Mouse (Mus musculus) bone marrow macrophage, adult 2 months (primary cell): ENCODE measurements around the gene Ipo4. TPM values are rescaled to one million over a fixed set of nuclear protein-coding genes. Genes with fewer than 3 reads are reported as not detected.
A peak's percentile ranks its signal among the peaks of the same experiment; 100 is the strongest.

Experiments used
- H3K27ac ChIP-seq: 2 replicates; pipeline ENCODE4 v1.5.1; 2012; ENCODE audit warnings: low read depth, low read length; ENCODE audit not compliant: insufficient read depth
- H3K4me1 ChIP-seq: 2 replicates; pipeline ENCODE4 v1.6.1; 2012; ENCODE audit warnings: low read length; ENCODE audit not compliant: control insufficient read depth, insufficient read depth
- H3K4me3 ChIP-seq: 2 replicates; pipeline ENCODE4 v1.5.1; 2012; ENCODE audit warnings: mild to moderate bottlenecking, low read length, moderate library complexity; ENCODE audit not compliant: insufficient read depth
- CTCF ChIP-seq: IDR thresholded peaks from 2 replicates; pipeline ENCODE4 v1.5.1; 2012; ENCODE audit warnings: low read depth, mild to moderate bottlenecking, low read length, moderate library complexity
- POLR2A ChIP-seq: IDR thresholded peaks from 2 replicates; pipeline ENCODE4 v1.6.1; 2012; ENCODE audit warnings: mild to moderate bottlenecking, low read depth, low read length, borderline replicate concordance
- polyA plus RNA-seq: library from polyadenylated mRNA; stranded (reverse); fragments of >200 nt; gene quantifications from 2 replicates; pipeline ENCODE4 v1.2.4, GENCODE M21; 2012; ENCODE audit not compliant: missing spikeins, insufficient read depth, insufficient read length

Ipo4 gene
- polyA plus RNA-seq, 1 experiment = 33.3 TPM

DNA sequence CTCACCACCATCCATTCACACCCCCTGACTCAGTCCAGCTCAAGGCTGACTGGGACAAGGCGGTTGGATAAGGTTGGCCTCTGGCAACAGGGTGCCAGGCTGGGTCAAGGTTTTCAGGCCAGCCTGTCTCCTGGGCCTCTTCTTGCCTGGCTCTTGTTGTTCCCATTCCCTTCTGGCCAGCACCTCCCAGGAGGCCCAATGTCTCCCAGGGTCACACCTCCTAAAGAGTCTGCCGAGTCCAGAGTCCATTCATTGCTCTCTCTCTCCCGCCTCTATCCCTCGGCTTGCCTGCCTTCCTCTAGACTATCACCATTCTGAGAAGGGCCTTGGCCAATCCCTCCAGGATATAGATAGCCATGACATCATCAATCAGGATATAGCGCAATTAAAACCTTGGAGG, 22.3 kb upstream of the Ipo4 start:
- Histone ChIP-seq H3K4me1 (peaks cover 13% of the 10 kb centered on the region), H3K27ac (no peak overlapping the region), H3K4me3 (no peak overlapping the region)
- no peak for TF ChIP-seq CTCF
- TF ChIP-seq POLR2A = no peak

DNA sequence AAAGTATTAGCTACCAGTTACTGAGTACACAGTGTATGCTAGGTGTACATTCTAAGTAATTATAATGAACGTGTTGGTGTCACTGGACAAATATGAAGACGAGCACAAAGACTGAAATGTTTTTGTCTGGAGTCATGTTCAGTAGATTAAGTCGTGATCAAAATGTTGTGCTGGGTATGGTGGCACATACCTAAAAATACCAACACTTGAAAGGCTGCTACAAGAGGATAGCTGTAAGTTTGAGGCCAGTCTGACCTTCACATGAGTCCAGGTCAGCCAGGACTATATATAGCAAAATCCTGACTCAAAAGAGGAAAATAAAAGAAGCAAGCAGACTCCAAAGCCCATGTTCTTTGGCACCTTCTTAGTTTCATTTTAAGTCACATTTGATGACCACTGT, 21.2 kb upstream of the Ipo4 start:
- Histone ChIP-seq H3K4me3 (no peak overlapping the region), H3K27ac (no peak overlapping the region), H3K4me1 (peaks cover 13% of the 10 kb centered on the region)
- TF ChIP-seq POLR2A (no peak), CTCF (no peak)

DNA sequence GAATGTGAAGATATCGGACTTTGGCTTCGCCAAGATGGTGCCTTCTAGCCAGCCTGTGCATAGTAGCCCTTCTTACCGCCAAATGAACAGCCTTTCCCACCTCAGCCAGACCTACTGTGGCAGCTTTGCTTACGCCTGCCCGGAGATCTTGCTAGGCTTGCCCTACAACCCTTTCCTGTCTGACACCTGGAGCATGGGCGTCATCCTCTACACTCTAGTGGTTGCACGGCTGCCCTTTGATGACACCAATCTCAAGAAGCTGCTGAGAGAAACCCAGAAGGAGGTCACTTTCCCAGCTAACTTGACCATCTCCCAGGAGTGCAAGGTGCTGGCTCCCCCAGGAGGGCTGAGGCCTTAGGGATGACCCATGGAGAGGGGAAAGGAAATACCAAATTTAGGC, 15.8 kb upstream of the Ipo4 start:
- no peak overlapping the region for H3K4me3 ChIP-seq
- H3K27ac ChIP-seq = no peak overlapping the region
- H3K4me1 ChIP-seq = peaks cover 16% of the 10 kb centered on the region
- TF ChIP-seq POLR2A (no peak), CTCF (no peak)

DNA sequence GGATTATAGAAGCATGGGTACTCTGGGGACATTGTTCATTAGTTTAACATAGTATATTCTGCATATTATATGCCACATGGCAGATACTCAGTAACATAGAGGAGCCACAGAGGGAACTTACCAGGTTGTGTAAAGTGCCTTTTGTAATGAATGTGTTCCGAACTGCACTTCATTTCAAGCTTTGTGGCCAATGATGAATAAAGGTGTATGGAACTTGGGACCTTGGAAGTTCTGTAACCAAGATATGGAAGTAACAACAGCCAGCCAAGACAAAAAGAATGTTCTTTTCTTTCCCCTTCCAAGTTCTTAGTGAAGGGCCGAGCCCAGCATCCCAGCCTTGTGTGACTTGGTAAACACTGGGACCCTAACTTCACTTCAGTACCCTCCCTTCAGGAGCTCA, 14.1 kb upstream of the Ipo4 start, which contains the start of gene Tssk4:
TSS of gene Tssk4 (plus strand) at position 301 of the 400 bp plus-strand sequence.
- Histone ChIP-seq H3K27ac (no peak within 1 kb of the TSS), H3K4me3 (no peak within 1 kb of the TSS), H3K4me1 (peaks cover 25% of the 10 kb centered on the region)
- TF ChIP-seq CTCF = no peak
- no peak for TF ChIP-seq POLR2A

GRCm38 (mm10) chr14:55644261-55644888, 8.6 kb upstream of the Ipo4 start:
- TF ChIP-seq POLR2A = no peak
- no peak for TF ChIP-seq CTCF
- peaks cover 29% of the 10 kb centered on the region for H3K4me1 ChIP-seq
- H3K27ac ChIP-seq = peak overlapping the region; percentile 76
- peak overlapping the region; percentile 83 for H3K4me3 ChIP-seq

DNA sequence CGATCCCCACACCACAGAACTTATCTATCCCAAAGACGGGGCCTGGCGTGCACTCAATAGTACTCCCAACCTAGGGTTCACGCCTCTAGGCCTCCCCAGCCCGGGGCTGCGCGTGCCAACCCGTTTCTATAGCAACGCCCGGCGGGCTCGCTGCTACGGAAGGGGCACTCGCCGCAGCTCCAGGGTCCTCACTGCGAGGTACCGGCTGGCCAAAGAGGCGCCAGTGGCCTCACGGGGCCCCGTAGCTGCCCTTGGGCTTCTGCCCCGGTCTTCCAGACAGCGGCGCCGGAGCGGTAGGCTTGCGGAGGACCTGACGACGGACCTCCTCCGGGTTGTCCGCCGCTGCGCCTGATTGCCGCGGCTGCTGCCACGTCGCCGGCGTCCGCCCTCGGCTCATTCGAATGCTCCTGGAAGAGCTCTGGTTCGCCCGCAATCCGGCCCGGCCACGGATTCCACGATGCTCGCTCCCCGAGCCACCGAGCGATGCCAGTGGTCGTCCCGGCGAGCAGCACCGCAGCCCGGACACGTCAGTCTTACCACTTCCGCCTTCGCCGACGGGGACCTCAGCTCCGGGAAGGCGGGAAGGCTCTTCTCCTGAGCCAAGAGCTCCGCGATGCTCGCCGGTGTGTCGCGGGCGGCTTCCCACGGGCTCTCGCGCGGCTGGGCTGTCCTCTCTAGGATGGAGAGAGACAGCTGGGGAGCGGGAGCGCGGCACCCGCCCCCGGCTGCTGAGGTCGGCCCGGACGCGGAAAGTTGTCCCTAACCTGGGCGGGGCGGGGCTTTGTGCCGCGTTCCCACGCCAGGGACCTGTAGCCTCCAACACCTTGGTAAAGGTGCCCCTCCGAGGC, 7.5 kb upstream of the Ipo4 start, which contains the start of gene Tm9sf1:
TSS of gene Tm9sf1 (minus strand) at position 747 of the 848 bp plus-strand sequence.
- TF ChIP-seq CTCF (no peak), POLR2A (0 out of 2 replicates have a peak, but pooled peaks have one; percentile 4)
- H3K4me1 ChIP-seq = peaks cover 26% of the 10 kb centered on the region
- peak within 1 kb of the TSS; percentile 83 for H3K4me3 ChIP-seq
- H3K27ac ChIP-seq = peak within 1 kb of the TSS; percentile 89

DNA sequence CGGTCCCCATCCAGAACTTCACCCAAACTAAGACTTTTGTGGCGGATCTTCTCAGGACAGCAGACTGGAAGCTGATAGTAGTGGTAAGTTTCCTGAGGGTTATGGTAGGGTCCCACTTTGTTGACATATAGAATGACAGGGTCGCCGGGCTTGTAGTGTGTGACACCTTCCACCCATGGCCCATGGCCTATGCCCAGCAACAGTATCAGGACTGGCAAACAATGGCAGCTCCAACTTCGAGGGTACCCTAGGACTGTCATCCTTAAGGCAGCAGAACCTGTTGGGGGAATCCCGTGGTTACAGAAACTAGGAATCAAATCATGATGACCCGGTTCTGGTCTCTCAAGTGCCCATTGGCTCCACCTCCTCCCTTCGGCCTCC, 6.9 kb upstream of the Ipo4 start:
- Histone ChIP-seq H3K4me3 (peak overlapping the region; percentile 83), H3K4me1 (peaks cover 25% of the 10 kb centered on the region), H3K27ac (0 out of 2 replicates have a peak overlapping the region, but pooled peaks have one; percentile 89)
- TF ChIP-seq POLR2A (no peak), CTCF (no peak)

GRCm38 (mm10) chr14:55641291-55641690, 5.5 kb upstream of the Ipo4 start:
- peaks cover 13% of the 10 kb centered on the region for H3K4me1 ChIP-seq
- TF ChIP-seq POLR2A = no peak
- no peak for TF ChIP-seq CTCF
- H3K4me3 ChIP-seq = no peak overlapping the region
- no peak overlapping the region for H3K27ac ChIP-seq

GRCm38 (mm10) chr14:55640816-55641215, 5.1 kb upstream of the Ipo4 start:
- Histone ChIP-seq H3K4me1 (peaks cover 13% of the 10 kb centered on the region), H3K4me3 (no peak overlapping the region), H3K27ac (no peak overlapping the region)
- no peak for TF ChIP-seq CTCF
- TF ChIP-seq POLR2A = no peak

DNA sequence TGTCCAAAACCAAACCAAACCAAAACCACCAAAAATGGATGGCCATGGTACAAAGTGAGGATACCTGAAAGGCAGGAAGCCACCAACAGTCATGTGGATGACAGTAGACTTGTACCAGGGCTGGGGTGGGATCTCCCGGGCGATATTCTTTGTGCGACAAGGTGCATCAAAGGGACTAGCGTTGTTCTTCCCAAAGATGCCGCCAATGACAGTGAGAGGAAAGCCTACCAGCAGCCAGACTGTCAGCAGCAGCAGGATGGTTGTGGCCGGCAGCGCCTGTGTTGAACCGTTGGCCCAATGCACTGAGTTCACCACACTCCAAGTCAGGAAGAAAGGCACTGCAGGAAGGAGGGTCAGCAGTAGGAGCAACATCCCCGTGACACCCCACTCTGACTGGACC, 2.0 kb upstream of the Ipo4 start, which contains the start of gene Gm49378:
TSS of gene Gm49378 (minus strand) at position 101 of the 400 bp plus-strand sequence.
- Histone ChIP-seq H3K4me1 (peaks cover 8% of the 10 kb centered on the region), H3K4me3 (no peak within 1 kb of the TSS), H3K27ac (no peak within 1 kb of the TSS)
- TF ChIP-seq CTCF (no peak), POLR2A (no peak)
